Mouse (Mus musculus) monocyte, adult 2 months (primary cell): ENCODE measurements at regions not wholly inside any gene's neighbourhood (a gene's known extent, or its start where the extent isn't known, plus 50 kb on each side); places are given as distances from the start of the nearest gene placed in this dataset.

Source experiments
- DNase-seq, 2 experiments: peaks; one replicate each; pipeline ENCODE4 v3.0.0; 2022; ENCODE audit warnings: low spot score in 2 of 2, low read depth in 1 of 2

- DNase-seq: no peak
Observed at GRCm38 (mm10) chr17:84129204-84129603, 58.5 kb downstream of the Zfp36l2 start.

- DNase-seq: no peak
Observed at GRCm38 (mm10) chr17:84128262-84128661, 59.5 kb downstream of the Zfp36l2 start.

GRCm38 (mm10) chr17:84126168-84126567 is 61.6 kb downstream of the Zfp36l2 start:
- DNase-seq: peak; percentile 54 to 71

GRCm38 (mm10) chr17:84123161-84123560 is 64.6 kb downstream of the Zfp36l2 start:
- no peak for DNase-seq

- no peak for DNase-seq
Observed at GRCm38 (mm10) chr17:84122486-84123131, 65.1 kb downstream of the Zfp36l2 start.

GRCm38 (mm10) chr17:84121291-84121690 is 66.5 kb downstream of the Zfp36l2 start:
- DNase-seq: no peak

- DNase-seq: peak in 1 of 2 experiments; percentile 71
Observed at GRCm38 (mm10) chr17:84119221-84120017, 68.3 kb downstream of the Zfp36l2 start.

- no peak for DNase-seq
Observed at GRCm38 (mm10) chr17:84118781-84119180, 69.0 kb downstream of the Zfp36l2 start.

GRCm38 (mm10) chr17:84118271-84118670 is 69.5 kb downstream of the Zfp36l2 start:
- DNase-seq: peak; percentile 61 to 83

GRCm38 (mm10) chr17:84117756-84118155 is 70.0 kb downstream of the Zfp36l2 start:
- DNase-seq: no peak

- no peak for DNase-seq
Observed at GRCm38 (mm10) chr17:84116340-84117279, 71.1 kb downstream of the Zfp36l2 start.

GRCm38 (mm10) chr17:84115957-84116339 is 71.8 kb downstream of the Zfp36l2 start:
- no peak for DNase-seq

GRCm38 (mm10) chr17:84115133-84115532 is 72.6 kb downstream of the Zfp36l2 start:
- no peak for DNase-seq

GRCm38 (mm10) chr17:84114279-84114994 is 73.3 kb downstream of the Zfp36l2 start:
- DNase-seq: no peak

GRCm38 (mm10) chr17:84113608-84114278 is 74.0 kb downstream of the Zfp36l2 start:
- peak; percentile 61 to 87 for DNase-seq

GRCm38 (mm10) chr17:84112411-84113031 is 75.2 kb downstream of the Zfp36l2 start:
- no peak for DNase-seq

- no peak for DNase-seq
Observed at GRCm38 (mm10) chr17:84111787-84112370, 75.9 kb downstream of the Zfp36l2 start.

- DNase-seq: no peak
Observed at GRCm38 (mm10) chr17:84110945-84111344, 76.8 kb downstream of the Zfp36l2 start.

GRCm38 (mm10) chr17:84110000-84110695 is 77.6 kb downstream of the Zfp36l2 start:
- no peak for DNase-seq
